Mouse (Mus musculus) adipocyte (in vitro differentiated cells): ENCODE measurements around the gene Polr2a.
"Not testable (repeated sequence)": the region's sequence is repeated elsewhere in the genome, so short reads cannot be mapped to it uniquely, and the experiment has no call there.

Experiments
- DNase-seq: peaks from one replicate; pipeline ENCODE4 v3.0.0-alpha.2; 2016; ENCODE audit warnings: low spot score

Gene Polr2a

DNA sequence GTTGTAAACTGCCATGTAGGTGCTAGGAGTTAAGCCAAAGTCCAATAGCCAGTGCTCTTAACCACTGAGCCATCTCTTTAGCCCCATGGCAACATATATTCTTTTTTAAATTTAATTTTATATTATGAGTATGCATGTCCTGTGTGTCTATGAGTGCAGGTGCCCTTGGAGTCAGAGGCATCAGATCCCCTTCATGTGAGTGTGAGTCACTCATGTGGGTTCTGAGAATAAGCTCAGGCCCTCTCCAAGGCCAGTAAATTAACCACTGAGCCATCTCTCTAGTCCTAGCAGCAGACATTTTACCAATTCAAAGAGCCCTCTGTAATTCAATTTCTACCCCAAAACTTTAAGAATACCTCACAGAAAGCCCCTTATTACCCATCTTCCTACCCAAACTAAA, 5.8 kb downstream of the Polr2a start:
- DNase-seq = no peak

GRCm38 (mm10) chr11:69751635-69752034, 6.8 kb downstream of the Polr2a start:
- DNase-seq = no peak

DNA sequence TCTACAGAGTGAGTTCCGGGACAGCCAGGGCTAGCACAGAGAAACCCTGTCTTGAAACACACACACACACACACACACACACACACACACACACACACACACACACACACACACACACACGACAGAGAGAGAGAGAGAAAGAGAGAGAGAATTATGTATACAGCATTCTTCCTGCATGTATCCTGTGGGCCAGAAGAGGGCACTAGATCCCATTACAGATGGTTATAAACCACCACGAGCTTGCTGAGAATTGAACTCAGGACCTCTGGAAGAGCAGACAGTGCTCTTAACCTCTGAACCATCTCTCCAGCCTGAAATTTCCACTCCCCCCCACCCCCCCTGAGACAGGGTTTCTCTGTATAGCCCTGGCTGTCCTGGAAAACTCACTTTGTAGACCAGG, 27.0 kb downstream of the Polr2a start:
- DNase-seq = not testable (repeated sequence)

DNA sequence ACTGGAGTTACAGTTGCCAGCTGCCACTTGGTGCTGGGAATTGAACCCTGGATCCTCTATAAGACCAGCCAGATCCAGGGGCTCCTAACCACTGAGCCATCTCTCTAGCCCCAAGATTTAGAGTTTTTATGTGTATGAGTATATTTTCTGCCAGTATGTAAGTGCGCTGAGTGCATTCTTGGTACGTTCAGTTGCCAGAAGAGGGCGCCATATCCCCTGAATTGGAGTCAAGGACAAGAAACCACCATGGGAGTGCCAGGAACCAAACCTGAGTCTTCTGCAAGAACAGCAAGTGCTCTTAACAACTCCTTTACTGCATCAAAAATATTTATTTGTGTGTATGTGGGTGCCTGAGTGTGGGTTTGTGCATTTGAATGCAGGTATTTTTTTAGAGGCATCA, 29.4 kb downstream of the Polr2a start:
- peak; percentile 39 for DNase-seq

GRCm38 (mm10) chr11:69725951-69726350, 32.5 kb downstream of the Polr2a start:
- no peak for DNase-seq

DNA sequence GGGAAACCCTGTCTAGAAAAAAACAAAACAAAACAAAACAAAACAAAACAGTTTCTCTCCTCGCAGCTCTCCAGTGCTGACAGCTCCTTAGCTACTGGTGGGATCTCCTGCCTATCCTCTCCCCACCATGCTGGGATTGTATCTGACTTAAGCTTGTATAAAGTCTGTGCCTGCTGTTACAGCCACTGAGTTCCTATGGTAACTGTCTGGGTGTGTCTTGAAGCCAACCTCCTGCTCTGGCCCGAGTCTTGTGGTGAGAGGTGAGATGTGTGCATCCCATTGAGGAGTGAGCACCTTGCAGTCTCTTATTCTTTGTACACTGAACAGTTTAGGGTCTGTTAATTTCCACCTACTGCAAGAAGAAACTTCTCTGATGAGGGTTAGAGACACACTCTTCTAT, 35.4 kb downstream of the Polr2a start:
- DNase-seq = no peak

DNA sequence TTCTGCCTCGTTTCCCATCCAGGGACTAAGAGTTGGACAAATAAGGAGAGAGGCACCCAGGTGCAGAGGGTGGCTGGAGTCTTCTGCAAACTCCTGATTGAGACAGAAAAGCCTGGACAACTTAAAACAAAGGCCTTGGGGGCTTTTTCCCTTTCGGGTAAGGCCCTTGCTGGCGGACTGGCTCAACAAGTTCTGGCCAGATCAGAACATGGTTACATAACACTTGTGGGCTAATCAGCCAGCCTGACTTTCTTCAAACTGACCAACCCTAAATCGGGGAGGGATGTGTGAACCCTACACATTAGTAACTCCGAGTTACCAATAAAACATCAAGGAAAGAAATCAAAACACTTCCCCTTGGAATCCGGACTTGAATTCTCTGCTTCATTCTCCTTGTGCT, 37.6 kb downstream of the Polr2a start:
- peak; percentile 22 for DNase-seq

- DNase-seq = no peak
These were observed 39.0 kb downstream of the Polr2a start for GRCm38 (mm10) chr11:69719423-69719822.

DNA sequence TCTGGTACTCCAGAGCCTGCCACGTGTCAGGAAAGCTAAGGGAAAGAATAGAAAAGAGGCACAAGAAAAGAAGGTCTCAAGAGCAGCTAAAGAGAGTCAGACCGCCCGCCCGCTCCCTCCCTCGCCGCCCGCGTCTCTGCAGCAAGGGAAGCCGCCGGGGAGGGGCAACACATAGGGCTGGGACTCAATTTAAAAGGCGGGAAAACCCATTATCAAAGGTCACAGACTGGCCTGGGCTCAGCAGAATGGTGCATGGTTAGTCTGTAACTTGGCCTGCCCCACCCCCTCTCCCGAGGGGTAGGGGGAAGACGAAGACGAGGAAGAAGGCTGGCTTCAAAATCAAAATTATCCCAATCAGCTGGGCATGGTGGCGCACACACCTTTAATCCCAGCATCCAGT, 39.8 kb downstream of the Polr2a start:
- no peak for DNase-seq

GRCm38 (mm10) chr11:69716953-69717352, 41.5 kb downstream of the Polr2a start:
- no peak for DNase-seq

- DNase-seq = peak; percentile 48
These were observed 42.5 kb downstream of the Polr2a start for GRCm38 (mm10) chr11:69715929-69716328.

GRCm38 (mm10) chr11:69715482-69715881, 43.0 kb downstream of the Polr2a start:
- DNase-seq = no peak

- DNase-seq = no peak
These were observed 43.7 kb downstream of the Polr2a start for GRCm38 (mm10) chr11:69714636-69715329.

- DNase-seq = no peak
These were observed 45.3 kb downstream of the Polr2a start for GRCm38 (mm10) chr11:69712954-69713672.

GRCm38 (mm10) chr11:69711082-69711481, 47.4 kb downstream of the Polr2a start:
- no peak for DNase-seq

- DNase-seq = no peak
These were observed 48.0 kb downstream of the Polr2a start for GRCm38 (mm10) chr11:69710470-69710869.

DNA sequence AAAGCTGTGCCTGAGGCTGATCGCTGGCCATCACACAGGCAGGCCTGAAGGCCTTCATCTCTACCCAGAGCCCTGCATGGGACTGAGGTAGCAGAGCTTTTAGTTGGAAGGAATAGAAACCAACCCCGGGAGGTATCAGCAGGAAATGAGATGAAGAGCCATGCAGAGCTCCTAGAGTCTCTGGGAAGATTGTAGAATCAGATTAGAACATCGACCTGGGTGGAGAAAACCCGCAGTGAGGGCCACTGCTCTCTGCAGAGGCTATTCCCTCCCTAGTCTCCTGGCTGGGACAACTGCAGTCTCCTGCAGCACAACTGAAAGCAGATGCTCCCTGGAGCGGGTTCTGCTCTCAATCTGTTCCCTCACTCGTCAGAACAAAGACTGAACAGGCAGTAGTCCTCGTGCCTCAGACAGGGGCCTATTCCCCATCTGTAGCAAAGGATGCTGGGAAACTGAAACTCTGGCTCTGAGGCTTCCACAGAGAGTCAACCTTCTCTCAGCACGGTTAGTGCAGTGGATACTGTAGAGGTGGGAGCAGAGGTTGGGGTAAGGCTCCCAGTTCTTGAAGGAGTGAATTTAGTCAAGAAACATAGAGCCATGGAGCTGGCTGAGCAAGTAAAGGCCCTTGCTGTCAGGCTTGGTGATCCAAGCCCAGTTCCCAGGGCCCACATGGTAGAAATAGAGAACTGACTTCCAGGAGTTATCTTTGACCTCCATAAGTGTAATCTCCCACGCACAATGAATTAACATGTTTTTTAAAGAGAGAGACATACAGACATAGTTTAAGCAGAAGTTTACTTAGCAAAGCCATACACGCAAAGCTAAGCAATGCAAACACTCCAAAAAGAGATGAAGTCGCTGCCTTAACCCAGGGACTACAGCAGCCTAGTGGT, 48.6 kb downstream of the Polr2a start:
- no peak for DNase-seq

DNA sequence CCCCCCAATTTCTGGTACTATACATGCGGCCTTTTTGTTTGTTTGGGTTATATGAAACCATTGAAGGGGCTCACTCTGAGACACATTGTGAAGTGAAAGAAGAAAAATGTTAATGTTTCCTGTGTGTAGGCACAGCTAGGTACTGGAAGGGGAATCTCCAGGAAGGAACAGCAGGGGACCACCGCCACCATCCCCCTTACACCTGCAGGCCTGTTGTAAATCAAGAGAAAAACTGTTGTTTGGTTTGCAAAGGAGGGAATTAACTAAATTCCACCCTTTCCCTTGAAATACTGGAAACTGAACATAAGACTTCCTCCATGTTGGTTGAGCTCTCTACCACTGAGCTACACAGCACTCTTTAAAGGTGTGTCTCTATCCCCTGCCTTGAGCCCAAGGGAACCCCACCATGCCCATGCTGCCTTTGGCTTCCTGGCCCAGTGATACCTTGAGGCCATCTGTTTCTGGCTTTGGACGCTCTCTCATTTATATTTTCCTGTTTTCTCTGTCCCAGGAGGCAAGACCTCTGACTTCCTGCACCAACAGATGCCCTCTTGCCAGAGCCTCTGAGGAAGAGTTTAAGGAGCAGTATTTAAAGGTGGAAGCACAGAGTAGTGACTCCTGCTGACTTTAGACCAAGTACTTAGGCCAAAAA, 49.7 kb downstream of the Polr2a start:
- no peak for DNase-seq

DNA sequence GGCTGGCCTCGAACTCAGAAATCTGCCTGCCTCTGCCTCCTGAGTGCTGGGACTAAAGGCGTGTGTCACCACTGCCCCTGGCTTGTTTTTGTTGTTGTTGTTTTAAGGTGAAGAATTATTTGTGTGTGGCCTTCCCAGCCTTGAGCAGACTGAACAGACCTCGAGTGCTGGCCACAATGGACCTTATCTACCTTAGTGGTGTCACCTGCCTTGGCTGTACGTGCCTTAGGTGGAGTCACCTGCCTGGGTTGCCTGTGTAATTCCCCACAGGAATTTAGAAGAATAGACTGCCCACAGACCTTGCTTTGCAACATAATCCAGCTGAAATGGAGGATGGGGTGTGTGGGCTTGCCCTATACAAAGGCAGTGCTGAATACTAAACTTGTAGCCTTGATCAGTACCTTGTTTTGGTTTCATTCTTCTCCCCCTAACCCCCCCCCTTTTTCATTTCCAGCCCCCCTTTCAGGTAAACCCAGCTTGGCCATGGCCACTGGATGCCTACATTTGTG, 50.5 kb downstream of the Polr2a start:
- DNase-seq = no peak

GRCm38 (mm10) chr11:69707480-69707847, 51.0 kb downstream of the Polr2a start:
- DNase-seq = no peak

DNA sequence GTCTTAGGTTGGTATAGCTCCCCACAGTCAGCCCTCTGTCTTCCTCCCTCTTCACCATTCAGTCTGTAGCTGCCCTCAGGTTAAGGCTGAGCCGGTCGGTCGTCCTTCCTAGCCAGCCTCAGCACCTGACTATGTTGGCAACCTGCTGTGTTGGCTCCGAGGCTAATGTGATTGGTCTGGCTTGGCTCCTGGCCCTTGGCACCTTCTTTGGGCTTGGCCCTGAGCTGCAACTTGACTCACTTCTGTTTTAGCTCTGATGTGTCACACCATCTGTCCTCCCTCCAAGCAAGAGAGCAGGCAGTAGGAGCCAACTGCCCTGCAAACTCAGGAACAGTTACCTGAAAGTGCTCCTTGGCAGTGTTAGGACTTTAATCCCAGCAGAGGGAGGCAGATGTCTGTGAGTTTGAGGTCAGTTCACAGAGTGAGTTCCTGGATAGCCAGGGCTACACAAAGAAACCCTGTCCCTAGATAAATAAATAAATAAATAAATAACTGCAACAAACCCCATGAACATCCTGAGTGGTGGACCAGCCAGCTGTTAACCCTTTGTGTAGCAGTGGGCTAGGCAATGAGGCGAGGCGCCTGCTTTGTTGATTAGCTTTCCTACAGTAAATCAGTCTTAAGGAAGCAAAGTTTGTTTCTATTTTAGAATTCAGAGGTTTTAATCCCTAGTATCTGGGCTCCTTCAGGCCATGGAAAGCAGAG, 51.5 kb downstream of the Polr2a start:
- DNase-seq = peak; percentile 76
